Comparison of ENCODE assay signal across 8 mouse cellular contexts in genomic region chr6:140465946-140466646, GRCm38 (mm10). TPM values are rescaled to one million over a fixed set of nuclear protein-coding genes. Genes with fewer than 3 reads are reported as not detected.
DNase-seq lines count a peak whose midpoint lies in the region; ATAC-seq and TF ChIP-seq lines count a peak whose summit lies in the region.
"Had no signal": no experiment of that assay in that cellular context is flagged by ENCODE, and none has a peak within 500 bp of the region (broad histone marks: within the 10 kb centered on the region; RNA-seq: fewer than 3 reads in every experiment).

No protein-coding gene starts in this region.

- peaks cover 6 to 40% of the 10 kb centered on the region in 2 experiments for H3K4me1 ChIP-seq in CH12.LX (ENCODE audit: control insufficient read depth in 1 of 2, insufficient read depth in 2 of 2)
- no peaks in the 10 kb centered on the region for H3K4me1 ChIP-seq in lung, embryonic 16.5 days (replicated peaks; ENCODE audit: control insufficient read depth, insufficient read depth, low read length)
- H3K4me1 ChIP-seq: hindbrain, embryonic 15.5 days had no signal

- TF ChIP-seq EP300 in CH12.LX (IDR thresholded peaks at IDR 0.05; ENCODE audit: low read length) = no peak

- dilution Hi-C loops in CH12.LX (cut with MboI; ENCODE audit: extremely low pct_ligation_motif_present, extremely low pct_unique_long_range_greater_than_20kb, low sequenced_read_pairs) = no loop called here

- DNase-seq in 416B (ENCODE audit: low read depth) (peak; percentile 65), CH12.LX (ENCODE audit: extremely low read depth) (peak; percentile 82)
- peak; percentile 65 for DNase-seq in induced T-regulatory cell, adult 2 months (ENCODE audit: low read depth)
- DNase-seq in frontal cortex, postnatal 25 days (ENCODE audit: low spot score in 2 of 2) = no peak
- no peak for DNase-seq in heart, postnatal 14 days
- no peak for DNase-seq in retina, postnatal 1 day

- H3K9me3 ChIP-seq in CH12.LX (replicated peaks; ENCODE audit: low read length) = no peaks in the 10 kb centered on the region
- H3K9me3 ChIP-seq in lung, embryonic 16.5 days (ENCODE audit: control insufficient read depth, low read length) = no peaks in the 10 kb centered on the region
- H3K9me3 ChIP-seq: hindbrain, embryonic 15.5 days had no signal

- in situ Hi-C loops in CH12.LX (cut with MboI; ENCODE audit: low pct_ligation_motif_present, low pct_unique_long_range_greater_than_20kb, low sequenced_read_pairs) = loop anchor here (25.0 kb wide), 1 partner anchor 971 kb away; no protein-coding TSS in a partner anchor

- H3K27me3 ChIP-seq in CH12.LX (replicated peaks) = no peaks in the 10 kb centered on the region
- H3K27me3 ChIP-seq in lung, embryonic 16.5 days (ENCODE audit: control insufficient read depth, insufficient read depth, low read depth, low read length) = no peaks in the 10 kb centered on the region
- H3K27me3 ChIP-seq: hindbrain, embryonic 15.5 days had no signal

- no peak overlapping the region for H3K4me3 ChIP-seq in CH12.LX (replicated peaks in 1 of 3; ENCODE audit: low read depth in 2 of 3, low read length in 2 of 3, poor library complexity in 1 of 3)
- H3K4me3 ChIP-seq in lung, embryonic 16.5 days (ENCODE audit: low read length) = no peak overlapping the region
- H3K4me3 ChIP-seq: hindbrain, embryonic 15.5 days had no signal

- H3K36me3 ChIP-seq in CH12.LX (replicated peaks in 1 of 2; ENCODE audit: control insufficient read depth in 1 of 2, insufficient read depth in 1 of 2, low read length in 1 of 2) = no peaks in the 10 kb centered on the region
- H3K36me3 ChIP-seq in lung, embryonic 16.5 days (ENCODE audit: control insufficient read depth, insufficient read depth, low read length) = no peaks in the 10 kb centered on the region
- H3K36me3 ChIP-seq: hindbrain, embryonic 15.5 days had no signal

- intact Hi-C loops in heart, postnatal 14 days (cut with DNase I) = no loop called here

- H3K79me2 ChIP-seq in CH12.LX (replicated peaks; ENCODE audit: control insufficient read depth, extremely low read depth, insufficient read depth, poor library complexity, severe bottlenecking) = no peaks in the 10 kb centered on the region

- 0 out of 2 replicates have a peak, but pooled peaks have one; percentile 43 for ATAC-seq in lung, embryonic 16.5 days (ENCODE audit: low read depth)

- 71% methylated on average over 9 of the region's 9 CpGs for WGBS in lung, embryonic 16.5 days

- peak overlapping the region; percentile 46; the same call in 1 of the 2 replicates for H3K4me2 ChIP-seq in CH12.LX (ENCODE audit: insufficient read depth, low read depth, poor library complexity, severe bottlenecking)
- H3K4me2 ChIP-seq in lung, embryonic 16.5 days (ENCODE audit: low read depth, low read length) = no peak overlapping the region
- H3K4me2 ChIP-seq: hindbrain, embryonic 15.5 days had no signal

- peak; percentile 66 for TF ChIP-seq RAD21 in CH12.LX (IDR thresholded peaks at IDR 0.05; ENCODE audit: low read depth, low read length)

- no peak overlapping the region for H3K9ac ChIP-seq in CH12.LX (ENCODE audit: insufficient read depth, low read depth)
- no peak overlapping the region for H3K9ac ChIP-seq in lung, embryonic 16.5 days (ENCODE audit: low read length)
- H3K9ac ChIP-seq: hindbrain, embryonic 15.5 days had no signal

- H3K27ac ChIP-seq in CH12.LX (ENCODE audit: insufficient read depth, low read depth) = no peak overlapping the region
- H3K27ac ChIP-seq in lung, embryonic 16.5 days (ENCODE audit: low read length) = no peak overlapping the region
- H3K27ac ChIP-seq: hindbrain, embryonic 15.5 days had no signal

- TF ChIP-seq POLR2A in CH12.LX (IDR thresholded peaks at IDR 0.05; ENCODE audit: low read depth, low read length) = no peak

- peak in 1 of 2 experiments; percentile 60; a peak in 2 of 4 replicates for TF ChIP-seq CTCF in CH12.LX (conservative IDR thresholded peaks at IDR 0.05 in 1 of 2, IDR thresholded peaks at IDR 0.05 in 1 of 2; ENCODE audit: low read depth in 2 of 2, low read length in 2 of 2)

TF ChIP-seq in CH12.LX, 34 proteins besides CTCF, POLR2A, EP300 and RAD21:
- TF ChIP-seq MXI1 (IDR thresholded peaks at IDR 0.05; ENCODE audit: low read depth, low read length) = 0 out of 2 replicates have a peak, but pooled peaks have one; percentile 21
- TF ChIP-seq SMC3 (IDR thresholded peaks at IDR 0.05; ENCODE audit: low read depth, low read length) = peak; percentile 31
- no peak for TF ChIP-seq TBP (conservative IDR thresholded peaks at IDR 0.05; ENCODE audit: low read depth, low read length)
- peak; percentile 84 for TF ChIP-seq MAFK (IDR thresholded peaks at IDR 0.05; ENCODE audit: insufficient replicate concordance, low read length)
- peak; percentile 65 for TF ChIP-seq ETS1 (conservative IDR thresholded peaks at IDR 0.05; ENCODE audit: low read depth, low read length)
- no peak for TF ChIP-seq RCOR1 (conservative IDR thresholded peaks at IDR 0.05; ENCODE audit: low read depth, low read length)
- TF ChIP-seq MAZ (IDR thresholded peaks at IDR 0.05; ENCODE audit: low read depth, low read length) = 0 out of 2 replicates have a peak, but pooled peaks have one; percentile 13
- TF ChIP-seq IRF4 (IDR thresholded peaks at IDR 0.05; ENCODE audit: low read depth, low read length) = peak; percentile 20; the same call in 1 of the 2 replicates

RNA-seq across cellular contexts. Expression of gene Plekha5, which starts 42.2 kb away (rescaled TPM):
- total RNA-seq in CH12.LX (2012; rRNA removed) = 0.29 and 0.38 TPM in 2 replicates
- total RNA-seq in CH12.LX (2014; rRNA removed) = 0.12 TPM in 1 of 2 replicates, not detected in the other
- 0.20 and 0.27 TPM in 2 replicates for polyA plus RNA-seq in CH12.LX (2012; ENCODE audit: insufficient read length, low read depth)
- polyA plus RNA-seq in lung, embryonic 16.5 days (2015; fragmentation: Nextera tagmentation; extraction: Ambion mirVana) = 32.4 and 35.5 TPM in 2 replicates
- 10 to 100 TPM; 36.6 to 36.9 TPM for total RNA-seq in heart, postnatal 14 days (2021)

Comparison
In these comparisons a context has a peak if more than half of its experiments do, and no peak if none do; other contexts are left out.
1. DNase-seq: peak in 416B (single experiment), CH12.LX (single experiment) and induced T-regulatory cell, adult 2 months (single experiment); none in frontal cortex, postnatal 25 days (0 of 2), heart, postnatal 14 days (0 of 2) and retina, postnatal 1 day (single experiment).
2. RNA of gene Plekha5, which starts 42.2 kb away (total RNA-seq): 36.6 to 36.9 TPM in heart, postnatal 14 days; 0.12 to 0.38 TPM in CH12.LX; every median in the first group is over 10 times any median in the second.